Mouse (Mus musculus): ENCODE results near the gene Sobp.

DNA sequence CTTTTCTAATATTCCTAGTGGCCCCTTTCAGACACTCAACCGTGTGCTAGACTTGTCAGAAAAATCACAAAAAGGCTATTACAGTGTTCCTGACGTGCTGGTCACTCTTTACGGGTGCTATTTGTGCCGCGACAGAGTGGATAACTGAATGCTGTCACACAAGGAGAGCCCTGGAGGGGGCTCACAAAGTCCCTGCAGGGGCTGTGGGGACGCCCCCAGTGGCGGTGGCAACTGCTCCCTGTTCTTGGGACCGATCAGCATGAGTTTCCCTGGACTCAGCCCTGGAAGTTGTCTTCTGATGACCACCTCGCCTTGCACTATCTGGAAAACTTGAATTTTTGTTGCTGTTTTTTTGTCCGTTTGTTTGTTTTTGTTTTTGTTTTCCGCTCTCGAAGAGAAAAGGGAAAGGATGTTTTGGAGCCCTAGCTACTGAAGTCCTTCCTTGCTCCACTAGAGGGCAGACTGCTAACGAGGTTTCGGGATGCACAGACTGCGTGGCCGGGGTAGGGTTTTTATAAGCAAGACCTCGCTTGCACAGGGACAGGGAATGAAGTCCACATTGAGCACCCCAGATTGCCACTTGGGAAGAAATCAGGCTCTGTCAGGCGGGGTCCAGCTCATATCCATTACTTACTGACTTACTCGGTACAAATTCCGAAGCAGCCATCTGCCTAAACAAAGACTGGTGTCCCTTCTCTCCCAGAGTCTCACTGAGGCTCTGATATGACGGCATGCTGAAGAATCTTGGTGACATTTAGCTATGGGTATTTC is 216.3 kb downstream of the Sobp start:
- TF ChIP-seq CTCF (IDR thresholded peaks at IDR 0.05; ENCODE audit: low read depth) (peak; percentile 84), EP300 (IDR thresholded peaks at IDR 0.05; ENCODE audit: low read depth) (no peak)
